Mouse (Mus musculus) spleen, adult 10 weeks (tissue): ENCODE results near the gene Itgb8. TPM values are rescaled to one million over a fixed set of nuclear protein-coding genes. Genes with fewer than 3 reads are reported as not detected.

Experiments
- polyA plus RNA-seq: library from polyadenylated mRNA; stranded (reverse); fragments of 350-450 nt; fragmentation: Illumina TruSeq; extraction: RNeasy Lipid Tissue Mini Kit (QIAGEN cat#74804); gene quantifications from one replicate; pipeline ENCODE4 v1.2.3, GENCODE M21; 2015; ENCODE audit warnings: low replicate concordance; ENCODE audit not compliant: insufficient read depth

The Itgb8 gene
- polyA plus RNA-seq: 0.43 TPM

GRCm38 (mm10) chr12:119238696-119239415 is at the start of gene Itgb8:
TSS of gene Itgb8 (minus strand) at chr12:119238802.

Other genes with a start within 250 kb of the Itgb8 start
- 0.06 TPM for gene Macc1, start 75.5 kb upstream of the Itgb8 start, polyA plus RNA-seq